Mouse (Mus musculus) kidney, postnatal 0 days (tissue): ENCODE data around the gene Phf21a. TPM values are rescaled to one million over a fixed set of nuclear protein-coding genes. Genes with fewer than 3 reads are reported as not detected.

Source experiments
- ATAC-seq: fragments of 200-750 bp; cut with Nextera tagmentation; replicated peaks from 2 replicates; pipeline ENCODE4 v1.8.0; 2017; ENCODE audit warnings: low read depth, moderate number of reproducible peaks, moderate TSS enrichment, moderate library complexity; ENCODE audit not compliant: low FRiP score
- DNase-seq: peaks from one replicate; pipeline ENCODE4 v3.0.0-alpha.2; 2016; ENCODE audit warnings: low spot score
- H3K27ac ChIP-seq: fragments of 300-500 bp; sonication (generic); 2 replicates; pipeline ENCODE4 v1.5.1; 2014; ENCODE audit warnings: mild to moderate bottlenecking
- H3K27me3 ChIP-seq: fragments of 300-500 bp; sonication (generic); 2 replicates; pipeline ENCODE4 v1.6.1; 2014; ENCODE audit warnings: low read length, mixed read lengths; ENCODE audit not compliant: insufficient read depth
- H3K36me3 ChIP-seq: fragments of 300-500 bp; sonication (generic); 2 replicates; pipeline ENCODE4 v1.6.1; 2014; ENCODE audit warnings: low read length, mixed read lengths; ENCODE audit not compliant: insufficient read depth
- H3K4me1 ChIP-seq: fragments of 300-500 bp; sonication (generic); replicated peaks from 2 replicates; pipeline ENCODE4 v1.6.1; 2014; ENCODE audit warnings: antibody characterized with exemption, low read length, mixed read lengths; ENCODE audit not compliant: insufficient read depth
- H3K4me2 ChIP-seq: fragments of 300-500 bp; sonication (generic); 2 replicates; pipeline ENCODE4 v1.6.1; 2014; ENCODE audit warnings: mild to moderate bottlenecking, low read length, moderate library complexity, mixed read lengths
- H3K4me3 ChIP-seq: fragments of 300-500 bp; sonication (generic); replicated peaks from 2 replicates; pipeline ENCODE4 v1.5.1; 2014; ENCODE audit warnings: low read depth, low read length
- H3K9ac ChIP-seq: fragments of 300-500 bp; sonication (generic); 2 replicates; pipeline ENCODE4 v1.6.1; 2014; ENCODE audit warnings: low read depth, low read length
- H3K9me3 ChIP-seq: fragments of 300-500 bp; sonication (generic); replicated peaks from 2 replicates; pipeline ENCODE4 v1.6.1; 2016; ENCODE audit warnings: low read length, inconsistent platforms, mixed read lengths
- CTCF ChIP-seq: IDR thresholded peaks from 2 replicates; pipeline ENCODE4 v1.5.1; 2016; ENCODE audit warnings: antibody characterized with exemption, low read depth, mild to moderate bottlenecking, moderate library complexity
- WGBS: fragments of 180-500 bp; shearing (Covaris S2); extraction: QIAGEN DNeasy Blood & Tissue Kit; methylation state at CpG from one replicate; pipeline ENCODE4 v1.1.7; 2014; 5-methylcytosine and 5-hydroxymethylcytosine counted together
- polyA plus RNA-seq: library from polyadenylated mRNA; unstranded; fragments of >200 nt; fragmentation: Nextera tagmentation; extraction: Ambion mirVana; gene quantifications from 2 replicates; pipeline ENCODE4 v1.2.1, GENCODE M21; 2015

Phf21a gene
- polyA plus RNA-seq, 1 experiment from 2014 or later = 18.6 TPM

DNA sequence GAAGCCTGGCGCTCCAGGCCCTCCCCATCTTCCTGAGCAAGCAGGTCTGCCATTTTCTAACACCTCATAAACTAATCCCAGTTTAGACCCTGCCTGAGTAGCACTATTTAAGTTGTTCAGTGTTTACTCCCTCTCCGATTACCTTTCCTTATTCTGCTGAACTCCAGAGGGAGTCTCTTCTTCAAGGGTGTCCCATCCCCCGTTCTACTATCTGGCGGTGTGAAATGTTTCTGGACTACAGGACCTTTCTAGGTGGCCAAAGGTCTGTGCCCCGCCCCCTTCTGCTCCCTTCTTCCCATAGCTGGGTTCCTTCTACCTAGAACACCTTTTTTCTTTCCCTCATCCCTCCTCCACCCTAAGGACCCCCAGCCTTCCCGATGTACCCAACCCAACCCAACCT is 32.6 kb upstream of the Phf21a start:
- no peak for TF ChIP-seq CTCF
- Histone ChIP-seq H3K36me3 (no peaks in the 10 kb centered on the region), H3K9ac (no peak overlapping the region), H3K9me3 (no peaks in the 10 kb centered on the region), H3K4me3 (peak overlapping the region; percentile 54; the same call in 1 of the 2 replicates), H3K4me2 (peak overlapping the region; percentile 93), H3K27ac (no peak overlapping the region), H3K4me1 (peaks cover 6% of the 10 kb centered on the region), H3K27me3 (peaks cover 6% of the 10 kb centered on the region)
- DNase-seq (no peak), ATAC-seq (no peak)
- 25% methylated on average over 6 of the region's 6 CpGs for WGBS

DNA sequence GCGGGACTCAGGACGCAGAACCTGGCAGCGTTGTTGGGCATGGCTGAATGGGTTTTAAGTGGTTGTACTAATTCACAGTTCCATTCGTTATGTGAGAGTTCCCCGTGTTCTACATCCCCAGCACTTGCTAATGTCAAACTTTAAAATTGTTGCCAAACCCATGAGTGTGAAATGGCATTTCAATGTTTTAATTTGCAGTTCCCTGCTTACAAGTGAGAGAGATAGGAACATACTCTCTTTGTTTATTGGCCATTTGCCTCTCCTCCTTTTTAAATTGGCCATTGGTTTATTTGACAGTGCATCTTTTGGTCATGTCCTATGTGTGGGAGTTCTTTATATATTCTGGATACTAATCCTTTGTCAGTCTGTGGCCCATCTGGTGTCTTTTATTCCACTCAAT is 31.6 kb upstream of the Phf21a start:
- no peak overlapping the region for H3K9ac ChIP-seq
- no peak for TF ChIP-seq CTCF
- H3K9me3 ChIP-seq = no peaks in the 10 kb centered on the region
- DNase-seq = no peak
- H3K4me3 ChIP-seq = no peak overlapping the region
- peaks cover 6% of the 10 kb centered on the region for H3K4me1 ChIP-seq
- no peaks in the 10 kb centered on the region for H3K36me3 ChIP-seq
- no peak for ATAC-seq
- H3K27ac ChIP-seq = no peak overlapping the region
- no peak overlapping the region for H3K4me2 ChIP-seq
- WGBS = 68% methylated on average over 5 of the region's 5 CpGs
- H3K27me3 ChIP-seq = peaks cover 6% of the 10 kb centered on the region

DNA sequence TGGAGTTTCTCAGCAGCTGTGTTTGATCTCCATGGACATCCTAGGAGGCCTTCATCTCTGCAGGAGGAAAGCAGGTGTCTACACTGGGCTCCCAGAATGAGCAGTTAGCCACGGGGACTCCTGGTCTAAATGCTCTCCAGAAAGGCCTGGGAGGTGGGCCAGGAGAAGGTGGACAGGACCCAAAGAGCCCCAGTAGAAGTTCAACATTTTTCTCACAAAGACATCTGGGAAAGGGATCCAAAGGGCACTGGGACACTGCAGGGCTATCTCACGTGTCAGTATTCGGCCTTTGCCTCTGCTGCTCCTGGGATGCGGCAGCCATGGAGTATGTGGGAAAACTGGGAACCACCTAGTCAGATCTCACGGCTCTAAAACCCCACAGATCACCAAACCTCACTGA is 29.8 kb upstream of the Phf21a start:
- peaks cover 6% of the 10 kb centered on the region for H3K4me1 ChIP-seq
- no peak overlapping the region for H3K4me3 ChIP-seq
- no peak overlapping the region for H3K9ac ChIP-seq
- no peaks in the 10 kb centered on the region for H3K9me3 ChIP-seq
- ATAC-seq = no peak
- H3K36me3 ChIP-seq = no peaks in the 10 kb centered on the region
- DNase-seq = no peak
- H3K27ac ChIP-seq = no peak overlapping the region
- WGBS = 59% methylated on average over 5 of the region's 5 CpGs
- TF ChIP-seq CTCF = no peak
- H3K27me3 ChIP-seq = peaks cover 6% of the 10 kb centered on the region
- no peak overlapping the region for H3K4me2 ChIP-seq

DNA sequence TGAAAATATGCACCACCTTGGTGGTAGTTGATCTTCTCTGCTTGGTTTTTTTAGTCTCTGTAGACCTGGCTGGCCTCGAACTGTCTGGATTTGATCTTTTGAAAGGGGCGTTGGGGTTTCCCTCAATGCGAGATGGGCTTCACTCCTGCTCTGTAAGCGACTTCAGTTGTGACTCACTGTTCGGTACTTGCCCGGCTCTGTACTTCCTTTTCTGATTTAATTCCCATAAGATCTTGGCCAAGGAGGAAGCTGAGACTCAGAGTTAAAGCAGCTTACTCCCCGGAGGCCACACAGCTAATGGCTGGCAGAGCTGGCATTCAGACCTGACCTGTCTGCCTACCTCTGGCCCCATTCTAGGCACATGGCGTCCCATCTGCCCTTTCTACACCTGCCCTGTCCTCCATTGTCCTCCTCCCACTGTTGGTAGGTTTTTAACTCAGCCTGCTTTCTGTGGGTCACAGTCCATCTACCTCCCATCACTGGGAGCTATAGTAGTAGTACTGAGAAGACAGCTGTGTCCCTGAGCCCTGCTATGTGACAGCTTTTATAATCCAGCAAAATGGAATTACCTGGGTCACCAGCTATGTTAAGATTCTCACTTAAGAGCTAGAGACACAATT is 27.5 kb upstream of the Phf21a start:
- Histone ChIP-seq H3K27me3 (peaks cover 1% of the 10 kb centered on the region; the same call in 1 of the 2 replicates), H3K4me2 (no peak overlapping the region), H3K36me3 (no peaks in the 10 kb centered on the region), H3K27ac (no peak overlapping the region), H3K9ac (no peak overlapping the region), H3K4me1 (no peaks in the 10 kb centered on the region), H3K9me3 (no peaks in the 10 kb centered on the region), H3K4me3 (no peak overlapping the region)
- ATAC-seq (peak; percentile 40; the same call in 1 of the 2 replicates), DNase-seq (no peak)
- WGBS = 78% methylated on average over 8 of the region's 8 CpGs
- TF ChIP-seq CTCF = no peak

DNA sequence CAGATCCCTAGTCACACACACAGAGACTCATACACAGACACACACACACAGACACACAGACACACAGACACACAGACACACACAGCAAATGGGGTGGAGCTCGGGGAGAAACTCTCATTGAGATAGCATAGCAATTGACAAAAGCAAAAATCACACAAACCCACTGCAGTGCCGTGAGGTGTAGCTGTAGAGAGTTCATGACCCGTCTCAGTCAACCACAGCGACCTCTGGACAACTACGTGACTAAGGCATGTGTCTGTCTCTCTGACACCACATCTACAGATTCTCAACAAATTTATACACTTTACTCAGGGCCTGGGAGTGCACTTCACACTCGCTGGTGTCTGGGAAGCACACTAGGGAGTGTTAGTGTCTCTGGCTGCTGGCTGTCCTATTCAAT is 27.0 kb upstream of the Phf21a start:
- 49% methylated on average over 6 of the region's 6 CpGs for WGBS
- H3K9me3 ChIP-seq = no peaks in the 10 kb centered on the region
- ATAC-seq (0 out of 2 replicates have a peak, but pooled peaks have one; percentile 33), DNase-seq (no peak)
- TF ChIP-seq CTCF = no peak
- no peak overlapping the region for H3K4me2 ChIP-seq
- no peaks in the 10 kb centered on the region for H3K36me3 ChIP-seq
- H3K9ac ChIP-seq = no peak overlapping the region
- H3K27me3 ChIP-seq = no peaks in the 10 kb centered on the region
- no peak overlapping the region for H3K27ac ChIP-seq
- no peak overlapping the region for H3K4me3 ChIP-seq
- H3K4me1 ChIP-seq = no peaks in the 10 kb centered on the region

DNA sequence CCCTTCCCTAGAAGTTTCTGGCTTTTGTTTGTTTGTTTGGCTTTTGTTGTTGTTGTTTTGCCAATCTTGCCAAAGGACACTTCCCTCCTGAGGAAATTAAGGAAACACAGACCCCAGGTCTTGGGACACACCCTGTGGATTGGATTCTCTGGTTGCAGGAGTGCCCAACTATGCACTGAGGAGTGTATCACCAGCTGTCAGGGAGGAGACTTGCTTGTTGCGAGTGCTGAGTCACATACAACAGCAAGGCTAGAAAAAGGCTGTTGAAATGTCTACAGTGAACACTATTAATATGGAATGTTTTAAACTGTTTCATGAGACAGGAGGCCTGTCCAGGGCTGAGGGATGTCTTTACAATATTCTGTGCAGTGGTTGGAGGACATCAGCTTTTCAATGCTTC is 26.0 kb upstream of the Phf21a start:
- DNase-seq (no peak), ATAC-seq (no peak)
- H3K4me3 ChIP-seq = no peak overlapping the region
- no peaks in the 10 kb centered on the region for H3K4me1 ChIP-seq
- no peak for TF ChIP-seq CTCF
- no peaks in the 10 kb centered on the region for H3K9me3 ChIP-seq
- no peak overlapping the region for H3K4me2 ChIP-seq
- 67% methylated on average over 1 of the region's 1 CpGs for WGBS
- H3K36me3 ChIP-seq = no peaks in the 10 kb centered on the region
- no peaks in the 10 kb centered on the region for H3K27me3 ChIP-seq
- no peak overlapping the region for H3K27ac ChIP-seq
- no peak overlapping the region for H3K9ac ChIP-seq

DNA sequence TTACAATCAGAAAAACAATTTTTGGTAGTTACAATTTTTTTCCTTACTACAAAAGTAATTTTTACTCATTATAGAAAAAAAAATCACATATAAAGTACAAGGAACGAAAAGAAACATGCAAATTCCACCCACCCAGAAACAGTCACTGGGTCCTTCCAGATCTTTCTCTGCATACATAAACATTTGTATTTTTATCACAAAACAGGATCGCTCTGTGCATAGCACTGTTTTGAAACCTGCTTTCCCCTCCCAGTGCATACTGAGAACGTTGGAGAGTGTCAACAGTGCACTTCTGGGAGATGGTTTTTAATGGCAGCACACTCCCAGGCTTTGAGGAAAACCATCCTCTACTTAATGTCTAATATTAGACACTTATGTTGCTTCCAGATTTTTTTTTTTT is 25.3 kb upstream of the Phf21a start:
- H3K4me1 ChIP-seq = no peaks in the 10 kb centered on the region
- WGBS = 77% methylated on average over 3 of the region's 3 CpGs
- H3K9ac ChIP-seq = no peak overlapping the region
- TF ChIP-seq CTCF = no peak
- no peaks in the 10 kb centered on the region for H3K36me3 ChIP-seq
- no peaks in the 10 kb centered on the region for H3K27me3 ChIP-seq
- H3K4me2 ChIP-seq = no peak overlapping the region
- no peak overlapping the region for H3K27ac ChIP-seq
- ATAC-seq (no peak), DNase-seq (no peak)
- H3K9me3 ChIP-seq = no peaks in the 10 kb centered on the region
- H3K4me3 ChIP-seq = no peak overlapping the region
